Mouse (Mus musculus) layer of hippocampus, adult 2 months (tissue): Measurements from ENCODE around the gene Krt19. TPM values are rescaled to one million over a fixed set of nuclear protein-coding genes. Genes with fewer than 3 reads are reported as not detected.

ENCODE experiments used
- DNase-seq, 2 experiments: peaks; one replicate each; pipeline ENCODE4 v3.0.0; 2022; ENCODE audit warnings: low spot score in 2 of 2
- H3K27ac ChIP-seq: fragments of 200-600 bp; 2 replicates; pipeline ENCODE4 v1.8.1; 2022
- H3K4me3 ChIP-seq: fragments of 200-600 bp; 2 replicates; pipeline ENCODE4 v1.8.1; 2022; ENCODE audit warnings: mild to moderate bottlenecking
- CTCF ChIP-seq: fragments of 200-600 bp; conservative IDR thresholded peaks from 2 replicates; pipeline ENCODE4 v1.8.1; 2022; ENCODE audit warnings: antibody characterized with exemption, mild to moderate bottlenecking, moderate library complexity
- long read RNA-seq, 2 experiments: library from polyadenylated mRNA; stranded (forward); transcript quantifications; one replicate each; pipeline ENCODE4 v2.0.0; 2021; ENCODE audit warnings: borderline mapping rate in 2 of 2
- total RNA-seq, 2 experiments: library from RNA; stranded (reverse); gene quantifications; 2 replicates each; pipeline ENCODE4 v1.2.3; 2021

Gene Krt19
- not detected for total RNA-seq
- long read RNA-seq, experiment 1, result 0 reads
- long read RNA-seq, experiment 2, result 0 reads

DNA sequence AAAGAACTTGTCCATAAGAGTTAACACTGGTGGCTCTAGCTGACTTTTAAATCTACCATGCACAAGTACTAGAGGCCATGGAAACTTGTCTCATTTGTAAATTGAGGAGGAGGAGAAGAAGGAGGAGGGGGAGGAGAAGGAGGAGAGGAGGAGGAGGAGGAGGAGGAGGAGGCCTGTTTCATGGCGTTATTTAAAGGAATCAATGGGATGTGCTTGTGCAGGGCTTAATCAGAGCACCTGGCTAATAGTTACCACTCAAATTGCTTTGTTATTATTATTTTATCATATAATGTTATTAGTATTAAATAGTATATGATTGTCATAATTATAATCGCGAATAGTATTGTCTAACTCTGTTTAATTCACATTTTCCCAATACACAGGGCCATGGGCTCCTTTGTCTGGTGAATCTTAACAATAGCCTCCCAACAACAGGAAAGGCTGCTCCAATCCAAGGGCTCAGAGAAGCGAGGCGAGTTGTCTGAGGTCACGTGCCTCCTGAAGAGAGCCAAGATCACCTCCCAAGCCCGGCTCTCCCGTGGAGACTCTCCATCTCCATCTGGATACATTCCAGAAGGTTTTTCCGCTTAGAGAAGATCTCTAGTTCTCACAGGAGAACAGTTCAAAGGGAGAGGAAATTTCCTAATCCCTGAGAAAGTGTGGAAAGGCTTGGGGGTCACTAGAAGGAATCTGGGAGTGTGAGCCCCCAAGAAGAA, at the start of gene Krt19:
TSS of gene Krt19 (minus strand) at position 51 of the 716 bp plus-strand sequence.
- no peak for DNase-seq
- H3K4me3 ChIP-seq, result no peak within 1 kb of the TSS
- no peak for TF ChIP-seq CTCF
- no peak within 1 kb of the TSS for H3K27ac ChIP-seq

DNA sequence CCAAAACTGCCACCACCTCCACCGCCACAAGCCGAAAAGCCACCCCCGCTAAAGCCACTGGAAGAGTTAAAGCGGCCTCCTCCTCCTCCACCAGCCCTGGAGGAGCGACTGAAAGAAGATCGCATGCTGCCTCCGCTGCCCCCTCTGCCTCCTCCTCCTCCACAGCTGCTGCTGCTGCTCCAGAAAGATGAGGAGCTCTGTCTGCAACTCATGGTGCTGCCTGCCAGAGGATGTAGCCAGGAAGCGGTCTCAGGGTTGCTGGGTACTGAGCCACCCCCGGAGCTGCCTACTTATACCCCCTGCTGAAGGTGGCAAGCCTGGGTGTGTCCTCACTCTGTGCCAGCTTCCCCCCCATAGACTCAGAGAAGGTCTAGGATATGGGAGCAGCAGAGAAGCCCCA, 44.5 kb upstream of the Krt19 start, which contains the start of gene Krt9:
TSS of gene Krt9 (minus strand) at position 255 of the 400 bp plus-strand sequence.
- DNase-seq, result peak; percentile 8 to 14
- H3K4me3 ChIP-seq, result no peak within 1 kb of the TSS
- no peak for TF ChIP-seq CTCF
- peak within 1 kb of the TSS; percentile 37; the same call in 1 of the 2 replicates for H3K27ac ChIP-seq

- Histone ChIP-seq H3K4me3 (no peak overlapping the region), H3K27ac (no peak overlapping the region)
- TF ChIP-seq CTCF, result no peak
- DNase-seq, result no peak
Measured at GRCm38 (mm10) chr11:100191820-100192219, 43.4 kb upstream of the Krt19 start.

- DNase-seq, result no peak
- no peak overlapping the region for H3K4me3 ChIP-seq
- TF ChIP-seq CTCF, result no peak
- no peak overlapping the region for H3K27ac ChIP-seq
Measured at GRCm38 (mm10) chr11:100186736-100187135, 38.3 kb upstream of the Krt19 start.

DNA sequence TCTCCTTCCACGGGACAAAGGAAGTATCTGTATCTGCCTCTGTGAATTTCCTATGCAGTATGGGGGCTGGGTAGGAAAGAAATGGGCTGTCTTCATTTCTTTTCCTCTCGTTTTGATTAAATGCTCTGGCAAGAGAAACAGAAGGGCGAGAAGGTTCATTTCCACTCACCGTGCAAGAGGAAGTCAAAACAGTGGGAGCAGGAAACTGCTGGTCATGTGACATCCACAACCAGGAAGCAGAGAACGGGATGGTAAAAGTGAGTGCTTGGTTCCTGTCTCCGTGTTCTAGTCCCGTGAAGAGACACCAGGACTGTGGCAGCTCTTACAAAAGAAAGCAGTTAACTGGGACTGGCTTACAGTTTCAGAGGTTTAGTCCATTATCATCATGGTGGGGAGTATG, 33.3 kb upstream of the Krt19 start:
- no peak for TF ChIP-seq CTCF
- Histone ChIP-seq H3K4me3 (no peak overlapping the region), H3K27ac (no peak overlapping the region)
- no peak for DNase-seq

GRCm38 (mm10) chr11:100179260-100179659, 30.8 kb upstream of the Krt19 start:
- TF ChIP-seq CTCF, result no peak
- peak in 1 of 2 experiments; percentile 12 for DNase-seq
- peak overlapping the region; percentile 60 for H3K27ac ChIP-seq
- H3K4me3 ChIP-seq, result no peak overlapping the region

DNA sequence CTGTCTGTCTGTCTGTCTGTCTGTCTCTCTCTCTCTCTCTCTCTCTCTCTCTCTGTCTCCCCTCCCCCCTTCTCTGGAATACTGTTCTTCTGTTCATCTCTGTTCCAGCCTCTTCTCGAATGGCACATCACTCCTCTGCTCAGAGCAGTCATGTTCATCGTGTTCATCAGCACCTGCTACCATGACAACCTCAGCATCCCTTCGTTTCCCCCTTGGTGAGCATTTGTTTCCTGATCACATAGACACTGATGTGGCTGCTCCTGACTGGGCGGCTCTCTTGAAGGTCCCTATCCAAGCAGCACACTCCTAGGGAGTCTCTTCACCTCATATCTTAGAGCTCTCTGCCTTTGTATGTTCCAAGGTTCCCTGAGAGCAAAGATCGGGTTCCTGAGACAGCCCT, 29.8 kb upstream of the Krt19 start:
- TF ChIP-seq CTCF, result no peak
- peak in 1 of 2 experiments; percentile 32 for DNase-seq
- peak overlapping the region; percentile 60; the same call in 1 of the 2 replicates for H3K27ac ChIP-seq
- H3K4me3 ChIP-seq, result no peak overlapping the region

- DNase-seq, result no peak
- no peak overlapping the region for H3K27ac ChIP-seq
- TF ChIP-seq CTCF, result no peak
- no peak overlapping the region for H3K4me3 ChIP-seq
Measured at GRCm38 (mm10) chr11:100176791-100177190, 28.3 kb upstream of the Krt19 start.

DNA sequence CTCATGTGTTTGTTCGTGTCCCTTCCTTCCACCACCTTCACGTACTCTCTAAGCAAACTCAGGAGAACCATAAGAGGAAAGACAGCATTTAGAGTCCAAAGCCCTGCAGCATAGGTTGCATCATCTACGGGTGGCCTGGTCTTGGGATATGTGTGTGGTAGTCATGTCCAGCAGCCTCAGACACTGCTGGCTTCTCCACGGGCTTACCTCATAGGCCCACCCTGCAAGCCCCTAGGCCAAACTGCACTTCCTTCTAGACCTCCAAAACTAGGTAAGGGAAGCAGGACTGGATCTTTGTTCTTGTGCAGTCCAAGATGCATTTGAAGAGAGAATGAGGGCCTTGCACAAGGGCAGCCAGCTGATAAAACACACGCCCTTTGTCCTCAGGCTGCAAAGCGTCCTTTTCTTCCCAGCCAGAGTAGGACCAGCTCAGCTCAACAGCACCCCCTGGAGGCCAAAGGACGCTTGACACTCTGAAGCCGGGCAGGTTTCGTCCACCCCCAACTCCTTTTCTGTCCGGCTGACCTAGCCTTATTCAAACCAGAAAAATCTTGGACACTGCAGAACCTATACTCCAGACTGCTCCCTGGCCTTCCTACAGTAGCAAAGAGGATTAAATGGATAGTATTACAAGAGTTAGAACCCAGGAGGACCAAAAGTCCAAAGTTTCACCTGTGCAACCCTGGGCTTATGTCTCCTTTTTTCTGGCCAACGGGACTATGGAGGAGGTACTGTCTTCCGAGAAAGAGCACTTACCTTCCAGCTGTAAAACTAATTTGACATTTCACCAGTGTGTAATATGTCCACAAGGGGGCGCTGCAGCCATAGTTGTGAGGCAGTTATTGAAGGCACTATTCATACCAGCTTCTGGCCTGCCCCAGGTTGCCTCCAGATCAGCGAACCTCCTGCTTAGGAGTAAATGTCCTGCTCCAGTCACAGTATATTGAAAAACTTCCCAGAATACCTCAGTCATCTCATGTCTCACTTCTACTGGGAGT, 20.6 kb upstream of the Krt19 start:
- TF ChIP-seq CTCF, result peak; percentile 78
- Histone ChIP-seq H3K27ac (no peak overlapping the region), H3K4me3 (no peak overlapping the region)
- peak; percentile 50 to 80 for DNase-seq

DNA sequence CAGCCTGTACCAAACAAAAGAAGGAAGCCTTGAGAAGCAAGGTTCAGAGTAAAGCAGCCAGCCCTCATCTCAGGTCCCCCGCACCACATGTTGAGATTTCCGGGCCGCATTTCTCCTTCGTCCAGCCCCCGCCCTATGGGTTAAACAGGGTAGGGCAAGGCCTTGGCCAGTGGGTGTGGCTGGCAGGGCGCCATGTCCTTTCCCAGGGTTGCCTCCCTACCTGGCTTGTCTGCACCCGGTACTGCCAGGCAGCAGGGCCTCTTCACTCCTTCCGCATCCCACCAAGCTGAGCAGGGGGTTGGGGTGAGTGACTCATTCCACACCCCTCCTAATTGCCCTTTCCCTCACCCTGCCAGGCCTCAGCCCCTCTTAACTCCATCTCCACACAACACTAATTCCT, 19.6 kb upstream of the Krt19 start:
- DNase-seq, result no peak
- Histone ChIP-seq H3K27ac (no peak overlapping the region), H3K4me3 (no peak overlapping the region)
- TF ChIP-seq CTCF, result no peak

GRCm38 (mm10) chr11:100164392-100164791, 15.9 kb upstream of the Krt19 start:
- no peak overlapping the region for H3K4me3 ChIP-seq
- H3K27ac ChIP-seq, result no peak overlapping the region
- DNase-seq, result no peak
- TF ChIP-seq CTCF, result no peak

- Histone ChIP-seq H3K4me3 (no peak overlapping the region), H3K27ac (no peak overlapping the region)
- no peak for TF ChIP-seq CTCF
Measured at GRCm38 (mm10) chr11:100157908-100158477, 9.5 kb upstream of the Krt19 start.

GRCm38 (mm10) chr11:100157331-100157730, 8.9 kb upstream of the Krt19 start:
- no peak for TF ChIP-seq CTCF
- DNase-seq, result no peak
- Histone ChIP-seq H3K27ac (no peak overlapping the region), H3K4me3 (no peak overlapping the region)

More at GRCm38 (mm10) chr11:100157908-100158477, 9.5 kb upstream of the Krt19 start:
- DNase-seq, result no peak
